Mouse (Mus musculus) forebrain, embryonic 11.5 days (tissue): ENCODE results near the gene Secisbp2l. TPM values are rescaled to one million over a fixed set of nuclear protein-coding genes. Genes with fewer than 3 reads are reported as not detected.

Source experiments
- ATAC-seq: fragments of 200-750 bp; cut with Nextera tagmentation; replicated peaks from 2 replicates; pipeline ENCODE4 v1.8.0; 2017; ENCODE audit warnings: moderate TSS enrichment; ENCODE audit not compliant: low FRiP score
- DNase-seq: peaks from one replicate; pipeline ENCODE4 v3.0.0-alpha.2; 2017; ENCODE audit warnings: low spot score
- H3K27ac ChIP-seq: fragments of 300-500 bp; sonication (generic); 2 replicates; pipeline ENCODE4 v1.5.1; 2014; ENCODE audit warnings: low read depth, low read length
- H3K27me3 ChIP-seq: fragments of 300-500 bp; sonication (generic); 2 replicates; pipeline ENCODE4 v1.6.1; 2014; ENCODE audit warnings: mild to moderate bottlenecking, low read length, mixed read lengths; ENCODE audit not compliant: control insufficient read depth, insufficient read depth
- H3K36me3 ChIP-seq: fragments of 300-500 bp; sonication (generic); 2 replicates; pipeline ENCODE4 v1.6.1; 2014; ENCODE audit warnings: mild to moderate bottlenecking, low read length, moderate library complexity, mixed read lengths; ENCODE audit not compliant: control insufficient read depth, insufficient read depth
- H3K4me1 ChIP-seq: fragments of 300-500 bp; sonication (generic); replicated peaks from 2 replicates; pipeline ENCODE4 v1.6.1; 2014; ENCODE audit warnings: low read length, mixed read lengths; ENCODE audit not compliant: control insufficient read depth, insufficient read depth
- H3K4me2 ChIP-seq: fragments of 300-500 bp; sonication (generic); 2 replicates; pipeline ENCODE4 v1.6.1; 2014; ENCODE audit warnings: low read depth, mild to moderate bottlenecking, low read length, moderate library complexity, mixed read lengths; ENCODE audit not compliant: severe bottlenecking
- H3K4me3 ChIP-seq: fragments of 300-500 bp; sonication (generic); 2 replicates; pipeline ENCODE4 v1.5.1; 2014; ENCODE audit warnings: low read depth, low read length
- H3K9ac ChIP-seq: fragments of 300-500 bp; sonication (generic); 2 replicates; pipeline ENCODE4 v1.6.1; 2014; ENCODE audit warnings: low read length
- H3K9me3 ChIP-seq: fragments of 300-500 bp; sonication (generic); 2 replicates; pipeline ENCODE4 v1.6.1; 2016; ENCODE audit warnings: low read length, mixed read lengths; ENCODE audit not compliant: control insufficient read depth
- WGBS: fragments of 180-500 bp; shearing (Covaris S2); extraction: QIAGEN DNeasy Blood & Tissue Kit; methylation state at CpG from one replicate; pipeline ENCODE4 v1.1.7; 2014; 5-methylcytosine and 5-hydroxymethylcytosine counted together
- polyA plus RNA-seq: library from polyadenylated mRNA; unstranded; fragments of >200 nt; fragmentation: Nextera tagmentation; extraction: Ambion mirVana; gene quantifications from 2 replicates; pipeline ENCODE4 v1.2.1, GENCODE M21; 2014

The Secisbp2l gene
- polyA plus RNA-seq: 28.6 and 29.4 TPM in 2 replicates

GRCm38 (mm10) chr2:125782719-125783109, at the start of gene Secisbp2l:
Secisbp2l (minus strand) TSS chr2:125782870.
- ATAC-seq (peak; percentile 95), DNase-seq (peak; percentile 94)
- WGBS: 1% methylated on average over 27 of the region's 28 CpGs
- Histone ChIP-seq H3K4me3 (peak within 1 kb of the TSS; percentile 84), H3K4me1 (0 out of 2 replicates have a peak, but pooled peaks cover 2% of the 10 kb centered on the region), H3K9ac (peak within 1 kb of the TSS; percentile 92), H3K36me3 (no peaks in the 10 kb centered on the region), H3K27me3 (no peaks in the 10 kb centered on the region), H3K4me2 (peak within 1 kb of the TSS; percentile 64), H3K9me3 (no peaks in the 10 kb centered on the region), H3K27ac (peak within 1 kb of the TSS; percentile 62; the same call in 1 of the 2 replicates)

- WGBS: 99% methylated on average over 2 of the region's 2 CpGs
- DNase-seq (no peak), ATAC-seq (no peak)
- H3K9ac ChIP-seq: no peak overlapping the region
- H3K4me2 ChIP-seq: no peak overlapping the region
- H3K27me3 ChIP-seq: no peaks in the 10 kb centered on the region
- no peak overlapping the region for H3K27ac ChIP-seq
- H3K9me3 ChIP-seq: no peaks in the 10 kb centered on the region
- peaks cover 10% of the 10 kb centered on the region; the same call in 1 of the 2 replicates for H3K36me3 ChIP-seq
- H3K4me3 ChIP-seq: no peak overlapping the region
- H3K4me1 ChIP-seq: no peaks in the 10 kb centered on the region
These were observed 47.3 kb upstream of the Secisbp2l start for GRCm38 (mm10) chr2:125829924-125830323.

GRCm38 (mm10) chr2:125827898-125828297, 45.2 kb upstream of the Secisbp2l start:
- Histone ChIP-seq H3K27ac (no peak overlapping the region), H3K27me3 (no peaks in the 10 kb centered on the region), H3K4me1 (no peaks in the 10 kb centered on the region), H3K9ac (no peak overlapping the region), H3K9me3 (no peaks in the 10 kb centered on the region), H3K4me2 (no peak overlapping the region), H3K4me3 (no peak overlapping the region), H3K36me3 (peaks cover 5% of the 10 kb centered on the region; the same call in 1 of the 2 replicates)
- 86% methylated on average over 4 of the region's 4 CpGs for WGBS
- DNase-seq: no peak
- ATAC-seq: no peak

GRCm38 (mm10) chr2:125826201-125826600, 43.5 kb upstream of the Secisbp2l start:
- no peak overlapping the region for H3K27ac ChIP-seq
- whole genome bisulfite sequencing: 44% methylated on average over 4 of the region's 4 CpGs

GRCm38 (mm10) chr2:125820397-125820796, 37.7 kb upstream of the Secisbp2l start:
- 86% methylated on average over 4 of the region's 4 CpGs for WGBS
- Histone ChIP-seq H3K4me3 (no peak overlapping the region), H3K4me1 (no peaks in the 10 kb centered on the region), H3K27me3 (no peaks in the 10 kb centered on the region), H3K9me3 (no peaks in the 10 kb centered on the region), H3K4me2 (no peak overlapping the region), H3K27ac (no peak overlapping the region), H3K9ac (no peak overlapping the region), H3K36me3 (no peaks in the 10 kb centered on the region)
- DNase-seq: no peak
- ATAC-seq: no peak

More at GRCm38 (mm10) chr2:125826201-125826600, 43.5 kb upstream of the Secisbp2l start:
- Histone ChIP-seq H3K36me3 (no peaks in the 10 kb centered on the region), H3K4me2 (no peak overlapping the region), H3K9me3 (no peaks in the 10 kb centered on the region), H3K9ac (no peak overlapping the region), H3K4me1 (no peaks in the 10 kb centered on the region), H3K4me3 (no peak overlapping the region), H3K27me3 (no peaks in the 10 kb centered on the region)
- no peak for DNase-seq
- ATAC-seq: no peak

GRCm38 (mm10) chr2:125813972-125814595, 31.4 kb upstream of the Secisbp2l start:
- no peaks in the 10 kb centered on the region for H3K9me3 ChIP-seq

GRCm38 (mm10) chr2:125811332-125811731, 28.7 kb upstream of the Secisbp2l start:
- H3K27ac ChIP-seq: no peak overlapping the region
- no peaks in the 10 kb centered on the region for H3K27me3 ChIP-seq
- no peak for ATAC-seq
- H3K4me3 ChIP-seq: no peak overlapping the region
- H3K9ac ChIP-seq: no peak overlapping the region
- H3K4me2 ChIP-seq: no peak overlapping the region
- H3K9me3 ChIP-seq: no peaks in the 10 kb centered on the region
- 83% methylated on average over 2 of the region's 2 CpGs for WGBS
- no peaks in the 10 kb centered on the region for H3K36me3 ChIP-seq
- DNase-seq: no peak
- no peaks in the 10 kb centered on the region for H3K4me1 ChIP-seq

More at GRCm38 (mm10) chr2:125813972-125814595, 31.4 kb upstream of the Secisbp2l start:
- Histone ChIP-seq H3K36me3 (no peaks in the 10 kb centered on the region), H3K4me2 (no peak overlapping the region), H3K9ac (no peak overlapping the region), H3K4me1 (no peaks in the 10 kb centered on the region), H3K27ac (no peak overlapping the region), H3K27me3 (no peaks in the 10 kb centered on the region), H3K4me3 (no peak overlapping the region)
- 77% methylated on average over 9 of the region's 9 CpGs for WGBS
- ATAC-seq (no peak), DNase-seq (no peak)

- no peak for DNase-seq
- H3K9me3 ChIP-seq: no peaks in the 10 kb centered on the region
- H3K9ac ChIP-seq: no peak overlapping the region
- H3K27ac ChIP-seq: no peak overlapping the region
- no peaks in the 10 kb centered on the region for H3K27me3 ChIP-seq
- no peak for ATAC-seq
- H3K4me1 ChIP-seq: no peaks in the 10 kb centered on the region
- 72% methylated on average over 7 of the region's 7 CpGs for WGBS
- H3K4me2 ChIP-seq: no peak overlapping the region
- no peaks in the 10 kb centered on the region for H3K36me3 ChIP-seq
- H3K4me3 ChIP-seq: no peak overlapping the region
These were observed 26.9 kb upstream of the Secisbp2l start for GRCm38 (mm10) chr2:125809551-125809950.

- no peak overlapping the region for H3K4me2 ChIP-seq
- no peaks in the 10 kb centered on the region for H3K27me3 ChIP-seq
- no peaks in the 10 kb centered on the region for H3K4me1 ChIP-seq
- H3K27ac ChIP-seq: no peak overlapping the region
- H3K9ac ChIP-seq: no peak overlapping the region
- DNase-seq: no peak
- H3K9me3 ChIP-seq: no peaks in the 10 kb centered on the region
- ATAC-seq: no peak
- H3K36me3 ChIP-seq: no peaks in the 10 kb centered on the region
- H3K4me3 ChIP-seq: no peak overlapping the region
- WGBS: 48% methylated on average over 1 of the region's 1 CpGs
These were observed 23.2 kb upstream of the Secisbp2l start for GRCm38 (mm10) chr2:125805826-125806225.
